Mouse (Mus musculus) splenic B cell, adult 2 months (primary cell): ENCODE measurements around the gene Ppp2r3c.
"Not testable (repeated sequence)": the region's sequence is repeated elsewhere in the genome, so short reads cannot be mapped to it uniquely, and the experiment has no call there.

Source experiments
- DNase-seq: peaks from one replicate; pipeline ENCODE4 v3.0.0-alpha.2; 2011; ENCODE audit warnings: low read depth, low spot score
- H3K27me3 ChIP-seq: 2 replicates; pipeline ENCODE4 v1.6.1; 2012; ENCODE audit warnings: mild to moderate bottlenecking, low read length, moderate library complexity, mixed read lengths; ENCODE audit not compliant: control insufficient read depth, poor library complexity, insufficient read depth, severe bottlenecking
- H3K36me3 ChIP-seq: 2 replicates; pipeline ENCODE4 v1.6.1; 2012; ENCODE audit warnings: mild to moderate bottlenecking, low read length, moderate library complexity, mixed read lengths; ENCODE audit not compliant: control insufficient read depth, poor library complexity, insufficient read depth, severe bottlenecking

The Ppp2r3c gene

DNA sequence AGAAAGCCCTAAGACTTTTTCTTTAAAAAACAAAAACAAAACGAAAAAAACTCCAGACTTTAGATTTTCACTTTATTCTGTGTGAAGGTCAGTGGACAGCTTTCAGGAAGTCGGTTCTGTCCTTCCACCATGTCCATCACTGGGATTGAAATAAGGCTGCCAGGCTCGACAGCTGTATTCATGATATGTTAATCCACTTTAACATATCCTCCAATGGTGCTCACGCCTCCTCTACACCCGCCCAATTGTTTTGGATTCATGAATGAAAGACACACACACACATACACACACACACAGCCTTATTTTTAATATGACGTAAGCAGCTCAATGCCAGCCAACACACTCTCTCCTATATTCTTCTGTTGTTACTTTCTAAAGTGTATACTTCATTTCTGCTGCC lies 4.8 kb upstream of the Ppp2r3c start:
- H3K27me3 ChIP-seq, result no peaks in the 10 kb centered on the region
- no peak for DNase-seq
- no peaks in the 10 kb centered on the region for H3K36me3 ChIP-seq

DNA sequence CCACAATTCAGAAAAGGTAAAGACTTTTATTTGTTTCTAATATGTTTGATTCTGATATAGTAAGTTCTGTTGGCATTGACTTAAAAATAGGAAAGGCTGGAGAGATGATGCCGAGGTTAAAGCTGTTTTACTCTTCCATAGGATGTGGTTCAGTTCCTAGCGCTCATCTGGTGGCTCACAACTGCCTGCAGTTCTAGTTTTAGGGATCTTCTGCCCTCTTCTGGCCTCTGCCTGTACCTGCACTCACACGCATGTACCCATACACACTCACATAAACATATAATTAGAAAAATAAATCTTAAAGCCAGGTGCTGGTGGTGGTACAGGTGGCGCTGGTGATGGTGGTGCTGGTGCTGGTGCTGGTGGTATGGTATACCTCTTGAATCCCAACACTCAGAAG lies 3.6 kb upstream of the Ppp2r3c start:
- no peak for DNase-seq
- no peaks in the 10 kb centered on the region for H3K27me3 ChIP-seq
- no peaks in the 10 kb centered on the region for H3K36me3 ChIP-seq

DNA sequence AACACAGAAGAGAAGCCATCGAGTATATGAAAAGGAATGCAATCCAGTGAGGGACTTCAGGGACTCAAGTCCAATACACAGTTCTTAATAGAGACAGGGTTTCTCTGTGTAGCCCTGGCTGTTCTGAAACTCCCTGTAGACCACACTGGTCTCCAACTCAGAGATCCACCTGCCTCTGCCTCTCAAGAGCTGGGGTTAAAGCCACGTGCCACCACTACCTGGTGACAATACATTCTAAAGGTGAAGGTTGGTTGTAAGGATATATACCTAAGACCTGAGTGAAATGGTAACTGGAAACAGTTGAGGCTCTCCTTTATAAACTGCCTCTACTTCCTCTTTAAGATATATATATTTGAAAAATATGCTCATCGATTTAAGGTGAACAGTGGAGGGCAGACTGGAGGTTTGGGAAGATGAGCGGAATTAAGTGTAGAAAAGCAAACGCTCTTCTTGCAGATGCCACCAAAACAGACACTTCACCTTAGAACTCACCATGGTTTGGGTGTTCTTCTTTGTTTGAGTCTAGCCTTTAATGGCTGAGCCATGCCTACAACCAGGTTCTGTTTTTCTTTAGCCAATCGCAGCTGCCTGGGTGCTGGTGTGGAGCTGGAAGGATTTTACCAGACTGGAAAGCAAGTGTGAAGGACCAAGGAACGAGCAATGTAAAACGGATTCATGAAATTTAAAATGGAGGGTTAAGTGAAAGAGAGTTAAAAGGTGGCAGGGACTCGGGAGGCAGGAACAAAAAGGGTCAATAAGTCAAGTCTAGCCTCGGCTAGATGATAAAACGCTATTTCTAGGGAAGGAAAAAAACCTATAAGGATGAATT lies 1.1 kb downstream of the Ppp2r3c start:
- no peak for DNase-seq
- Histone ChIP-seq H3K36me3 (peaks cover 3% of the 10 kb centered on the region; the same call in 1 of the 2 replicates), H3K27me3 (no peaks in the 10 kb centered on the region)

DNA sequence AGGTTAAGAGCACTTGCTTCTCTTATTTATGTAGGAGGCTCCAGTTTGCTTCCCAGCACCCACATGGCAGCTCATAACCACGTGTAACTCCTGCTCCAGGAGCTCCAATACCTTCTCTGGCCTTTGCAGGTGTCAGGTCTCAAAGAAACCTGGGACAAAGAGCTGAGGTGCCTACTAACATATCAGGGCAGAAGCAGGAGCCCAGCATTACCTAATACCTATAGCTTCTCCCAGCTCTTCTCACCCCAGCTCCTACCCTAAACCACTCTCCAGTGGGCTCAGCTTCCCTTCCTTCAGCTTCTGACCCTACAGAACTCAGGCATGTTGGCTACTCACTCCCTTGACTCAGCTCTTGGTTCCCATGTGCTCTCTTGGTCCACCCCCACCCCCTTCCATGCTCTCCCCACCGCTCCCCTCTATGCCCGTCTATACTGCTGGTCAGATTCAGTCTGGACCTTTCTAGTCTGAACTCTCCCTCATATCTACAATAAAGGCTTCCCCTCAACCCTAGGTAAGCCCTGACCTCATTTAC lies 1.9 kb downstream of the Ppp2r3c start:
- peaks cover 3% of the 10 kb centered on the region; the same call in 1 of the 2 replicates for H3K36me3 ChIP-seq
- no peaks in the 10 kb centered on the region for H3K27me3 ChIP-seq
- DNase-seq, result no peak

DNA sequence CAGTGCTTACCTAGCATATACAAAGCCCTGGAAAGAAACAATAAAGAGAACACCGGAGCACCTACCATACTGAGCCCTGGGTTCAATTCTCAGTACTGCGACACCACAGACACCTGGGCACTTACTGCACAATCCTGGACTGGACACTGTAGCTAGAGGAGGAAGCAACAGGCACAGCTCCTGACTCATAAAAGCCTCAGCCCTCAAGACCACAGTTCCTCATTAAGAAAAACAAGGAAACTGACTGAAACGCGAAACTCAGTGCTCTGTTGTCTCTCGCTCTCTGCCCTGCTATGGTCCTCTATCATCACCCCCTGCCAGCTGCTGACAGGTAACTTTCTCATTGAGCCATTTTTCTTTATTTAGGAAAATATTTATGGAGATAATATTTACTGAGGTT lies 3.5 kb downstream of the Ppp2r3c start, which contains the start of gene 1110008L16Rik:
1110008L16Rik (plus strand) TSS at position 242 of the 400 bp plus-strand sequence.
- no peaks in the 10 kb centered on the region for H3K27me3 ChIP-seq

DNA sequence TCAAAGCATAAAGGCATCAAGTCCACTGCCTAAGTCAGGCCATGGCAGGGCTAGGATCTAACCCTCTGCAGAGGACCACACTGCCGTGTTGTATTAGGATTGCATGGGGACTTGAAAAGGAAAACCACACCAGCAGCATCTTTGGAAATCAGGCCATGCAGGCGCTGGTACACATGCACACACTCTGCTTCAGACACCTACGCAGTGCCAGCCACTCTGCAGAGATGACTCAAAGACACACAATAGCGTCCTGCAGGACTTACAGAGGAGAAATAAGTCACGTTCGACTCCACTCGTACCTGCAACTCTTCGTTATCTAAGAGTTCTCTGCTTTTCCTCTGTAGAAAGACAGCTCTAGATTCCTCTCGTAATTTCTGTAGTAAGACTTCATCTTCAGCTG lies 4.7 kb downstream of the Ppp2r3c start:
- H3K27me3 ChIP-seq, result no peaks in the 10 kb centered on the region
- no peak for DNase-seq
- peaks cover 7% of the 10 kb centered on the region; the same call in 1 of the 2 replicates for H3K36me3 ChIP-seq

More for the DNA sequence above, 3.5 kb downstream of the Ppp2r3c start, which contains the start of gene 1110008L16Rik:
- no peak for DNase-seq
- H3K36me3 ChIP-seq, result peaks cover 7% of the 10 kb centered on the region; the same call in 1 of the 2 replicates

DNA sequence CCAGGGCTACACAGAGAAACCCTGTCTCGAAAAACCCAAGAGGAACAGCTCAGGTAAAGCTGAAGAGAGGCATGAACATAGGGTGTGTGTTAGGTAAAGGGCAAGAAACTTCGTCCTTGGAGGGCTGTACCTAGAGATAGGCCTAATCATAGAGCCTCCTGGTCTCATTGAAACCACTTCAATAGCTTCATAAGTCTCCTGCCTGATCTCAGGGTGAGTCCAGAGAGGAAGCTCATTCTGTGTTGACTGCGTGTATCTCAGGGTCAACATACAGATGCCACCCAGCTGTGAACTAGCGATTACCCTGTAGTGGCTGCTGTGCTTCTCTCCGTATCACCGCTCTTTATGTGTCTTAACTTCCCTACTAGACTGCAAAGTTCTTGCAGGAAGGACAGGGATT lies 25.2 kb downstream of the Ppp2r3c start:
- H3K36me3 ChIP-seq, H3K27me3 ChIP-seq, DNase-seq: not testable (repeated sequence)

DNA sequence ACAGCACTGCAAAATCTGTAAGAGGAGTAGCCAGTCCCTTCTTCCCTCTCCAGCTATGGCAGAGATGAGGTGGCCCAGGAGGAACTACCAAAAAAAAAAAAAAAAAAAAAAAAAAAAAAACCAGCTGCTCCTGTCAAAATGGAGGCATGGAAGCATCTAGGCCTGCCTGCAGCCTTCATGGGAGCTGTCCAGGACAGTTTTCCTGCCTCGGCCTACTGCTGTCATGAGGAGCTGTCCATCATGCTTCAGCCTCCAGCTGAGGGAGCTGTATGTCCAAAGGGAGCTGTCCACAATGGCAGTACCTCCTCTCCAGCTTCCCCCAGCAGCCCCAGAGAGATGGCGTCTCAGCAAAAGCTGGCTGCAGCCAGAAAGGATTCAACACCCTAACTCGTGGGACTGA lies 30.6 kb downstream of the Ppp2r3c start:
- DNase-seq, result no peak
- no peaks in the 10 kb centered on the region for H3K36me3 ChIP-seq
- no peaks in the 10 kb centered on the region for H3K27me3 ChIP-seq

DNA sequence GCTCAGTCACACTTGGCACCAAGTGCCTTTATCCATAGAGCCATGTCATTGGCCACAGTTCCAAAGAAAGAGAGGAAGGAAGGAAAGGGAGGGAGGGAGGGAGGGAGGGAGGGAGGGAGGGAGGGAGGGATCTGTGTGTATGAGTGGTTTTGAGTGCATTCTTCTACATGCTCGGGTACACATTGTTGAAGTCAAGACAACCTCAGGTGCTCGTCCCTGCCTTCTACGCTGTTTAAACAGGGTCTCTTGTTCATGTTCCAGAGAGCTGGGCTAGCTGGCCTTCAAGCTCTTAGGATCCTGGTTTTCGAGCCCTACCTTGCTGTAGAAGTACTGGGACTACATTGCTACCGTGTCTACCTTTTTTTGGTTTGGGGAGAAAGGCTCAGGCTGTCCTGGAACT lies 39.4 kb downstream of the Ppp2r3c start:
- H3K27me3 ChIP-seq, DNase-seq, H3K36me3 ChIP-seq: not testable (repeated sequence)

DNA sequence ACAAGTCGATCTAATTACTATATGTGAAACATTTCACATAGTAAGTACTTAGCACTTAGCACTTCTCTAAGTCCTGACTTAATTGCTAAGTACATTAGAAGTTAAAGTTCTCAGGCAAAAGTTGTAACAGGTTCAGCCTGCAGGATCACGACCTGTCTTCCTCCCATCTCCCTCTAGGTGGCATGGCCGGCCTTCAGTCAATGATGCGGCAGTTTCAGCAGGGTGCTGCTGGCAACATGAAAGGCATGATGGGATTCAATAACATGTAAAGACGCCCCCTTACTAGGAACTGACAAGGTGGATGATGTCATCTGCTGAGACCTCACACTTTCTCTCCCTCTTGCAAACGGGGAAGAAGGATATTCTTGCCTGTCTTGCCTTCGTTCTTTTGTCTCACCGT lies 40.8 kb downstream of the Ppp2r3c start:
- not testable (repeated sequence) for H3K27me3 ChIP-seq, H3K36me3 ChIP-seq, DNase-seq

DNA sequence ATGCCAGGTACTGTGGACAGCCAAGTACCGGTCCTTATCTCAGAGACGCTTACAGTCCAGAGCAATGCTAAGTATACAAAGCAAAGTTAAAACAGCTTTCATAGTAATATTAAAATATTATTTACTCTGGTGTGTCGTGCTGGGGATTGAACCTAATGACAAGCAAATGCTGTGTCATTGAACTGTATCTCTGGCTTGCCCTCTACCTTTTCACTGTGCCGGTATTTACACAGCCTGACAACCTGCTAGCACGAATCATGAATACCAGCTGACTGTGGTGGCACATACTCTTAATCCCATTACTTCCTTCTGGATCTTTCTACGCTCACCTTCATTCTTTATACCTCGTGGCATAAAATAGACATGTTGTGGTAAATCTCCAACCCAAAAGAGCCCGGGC lies 60.6 kb downstream of the Ppp2r3c start:
- DNase-seq, H3K36me3 ChIP-seq, H3K27me3 ChIP-seq: not testable (repeated sequence)

DNA sequence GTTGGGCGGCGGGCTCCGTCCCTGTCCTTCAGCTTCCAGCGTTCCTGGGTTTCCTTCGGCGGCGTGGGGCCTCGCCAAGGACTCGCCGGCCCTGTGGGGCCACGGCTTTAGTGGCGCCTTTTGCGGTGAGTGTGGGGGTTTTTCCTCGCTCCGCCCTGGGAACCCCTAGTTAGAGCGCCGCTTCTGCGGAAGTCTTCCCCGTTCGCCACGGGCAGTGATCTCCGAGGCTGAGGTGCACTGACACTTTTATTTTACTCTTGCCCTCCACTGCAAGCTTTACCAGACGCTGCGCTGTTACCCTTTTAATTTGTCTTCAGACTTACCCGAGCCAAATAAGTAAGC lies 72.3 kb downstream of the Ppp2r3c start:
- H3K36me3 ChIP-seq, result not testable (repeated sequence)

DNA sequence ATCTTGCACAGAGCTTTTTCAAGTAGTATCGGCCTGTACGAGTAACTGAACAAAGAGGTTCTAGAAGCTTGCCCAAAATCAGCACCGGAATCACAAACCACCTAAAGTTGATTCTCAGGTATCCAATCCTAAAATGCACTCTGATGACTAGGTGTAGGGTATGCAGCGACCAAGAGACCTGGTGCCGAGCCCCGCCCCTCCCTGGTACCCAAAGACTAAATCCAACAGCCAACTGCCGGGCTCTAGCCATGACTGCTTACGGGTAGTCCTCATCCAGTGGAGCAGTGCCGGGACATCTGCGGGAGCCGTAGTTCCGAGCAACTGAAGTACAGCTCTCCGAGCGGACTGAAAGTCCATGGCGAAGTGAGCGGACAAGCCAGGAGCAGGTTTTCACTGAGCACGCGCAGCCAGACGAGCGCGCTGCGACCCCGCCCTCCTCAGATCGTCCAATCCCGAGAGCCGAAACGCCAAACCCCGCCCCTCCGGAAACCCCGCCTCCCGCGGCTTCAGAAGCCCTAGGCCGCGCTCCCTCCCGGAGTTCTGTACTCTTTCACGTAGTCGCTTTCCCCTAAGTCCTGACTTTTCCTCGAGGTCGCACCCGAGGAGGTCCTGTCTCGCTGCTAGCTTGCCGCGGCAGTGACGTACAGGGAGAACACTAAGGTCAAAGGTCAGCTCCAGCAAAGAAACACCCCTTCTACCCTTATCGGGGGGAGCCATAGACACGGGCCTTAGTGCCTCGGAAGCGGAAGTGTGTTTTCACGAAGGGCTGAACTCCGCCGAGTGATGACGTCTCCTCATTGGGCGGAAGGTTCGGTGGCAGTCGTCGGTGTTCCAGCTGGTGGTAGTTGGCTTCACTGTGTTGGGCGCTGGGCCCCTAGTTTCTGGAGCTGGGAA lies 72.9 kb downstream of the Ppp2r3c start, which contains the start of gene Srp54c:
Srp54c (plus strand) TSS at position 543 of the 894 bp plus-strand sequence.
- DNase-seq, H3K36me3 ChIP-seq, H3K27me3 ChIP-seq: not testable (repeated sequence)

More for the DNA sequence above, 72.3 kb downstream of the Ppp2r3c start:
- DNase-seq, H3K27me3 ChIP-seq: not testable (repeated sequence)
